Mouse (Mus musculus) megakaryocyte, embryonic 14.5 days (primary cell): ENCODE measurements around the gene 1110059E24Rik.

Experiments
- FLI1 ChIP-seq: IDR thresholded peaks from 2 replicates; pipeline ENCODE4 v1.6.1; 2012; ENCODE audit warnings: low read length, inconsistent platforms, mixed read lengths
- GATA1 ChIP-seq: IDR thresholded peaks from 3 replicates; pipeline ENCODE4 v1.6.1; 2012; ENCODE audit warnings: mixed read lengths, low read length, inconsistent platforms, borderline replicate concordance

- TF ChIP-seq GATA1 (no peak), FLI1 (no peak)
Observed at GRCm38 (mm10) chr19:21551921-21552536, 100.7 kb downstream of the 1110059E24Rik start.
